Mouse (Mus musculus) cerebellum, adult 11 months (tissue): Measurements from ENCODE around the gene Gli2.

ENCODE experiments used
- DNase-seq: peaks from one replicate; pipeline ENCODE4 v3.0.0; 2022

Gli2 gene

GRCm38 (mm10) chr1:119053402-119053841 lies at the start of gene Gli2:
Gene Gli2 (minus strand): TSS chr1:119053619.
- peak; percentile 52 for DNase-seq

- DNase-seq: peak; percentile 53
Observed at GRCm38 (mm10) chr1:119097921-119098521, 44.6 kb upstream of the Gli2 start.

DNA sequence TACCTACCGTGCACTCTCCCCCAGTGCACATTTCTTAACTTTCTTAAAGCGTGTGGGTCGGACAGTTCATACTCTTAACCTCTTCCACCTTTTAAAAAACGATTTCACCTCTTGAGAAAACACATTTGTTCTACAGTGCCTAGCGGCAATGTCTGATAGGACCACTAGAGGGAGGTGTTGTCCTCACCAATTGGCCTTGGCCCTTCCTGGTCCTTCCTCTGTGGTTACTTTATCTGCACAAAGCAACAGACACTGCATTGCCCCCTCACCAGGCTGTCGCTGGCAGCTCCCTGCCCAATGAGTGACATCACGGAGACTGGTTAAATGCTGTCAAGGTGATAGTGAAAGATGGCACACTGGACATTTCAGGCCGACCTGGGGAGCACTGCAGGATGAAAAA lies 40.3 kb upstream of the Gli2 start:
- DNase-seq: peak; percentile 50

- DNase-seq: no peak
Observed at GRCm38 (mm10) chr1:119089887-119090620, 36.6 kb upstream of the Gli2 start.

- DNase-seq: peak; percentile 71
Observed at GRCm38 (mm10) chr1:119087539-119087938, 34.1 kb upstream of the Gli2 start.

DNA sequence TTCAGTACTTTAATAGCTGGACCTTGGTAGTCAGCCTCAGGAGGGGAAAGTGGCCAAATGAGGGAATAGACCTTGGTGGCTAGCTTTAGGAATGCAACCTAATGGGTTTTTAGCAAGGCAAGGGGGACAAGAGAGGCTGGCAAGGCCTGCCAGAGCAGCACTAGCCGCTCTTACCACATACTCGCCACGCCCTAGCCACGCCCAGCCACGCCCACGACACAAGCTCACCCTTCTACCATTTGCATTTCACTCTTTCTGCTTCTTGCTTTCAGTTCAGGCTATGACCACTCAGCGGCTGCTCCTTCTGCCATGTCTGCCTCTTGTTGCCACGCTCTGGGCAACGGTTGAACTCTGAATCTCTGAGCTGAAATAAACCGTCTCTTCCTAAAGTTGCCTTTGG lies 32.4 kb upstream of the Gli2 start:
- no peak for DNase-seq

DNA sequence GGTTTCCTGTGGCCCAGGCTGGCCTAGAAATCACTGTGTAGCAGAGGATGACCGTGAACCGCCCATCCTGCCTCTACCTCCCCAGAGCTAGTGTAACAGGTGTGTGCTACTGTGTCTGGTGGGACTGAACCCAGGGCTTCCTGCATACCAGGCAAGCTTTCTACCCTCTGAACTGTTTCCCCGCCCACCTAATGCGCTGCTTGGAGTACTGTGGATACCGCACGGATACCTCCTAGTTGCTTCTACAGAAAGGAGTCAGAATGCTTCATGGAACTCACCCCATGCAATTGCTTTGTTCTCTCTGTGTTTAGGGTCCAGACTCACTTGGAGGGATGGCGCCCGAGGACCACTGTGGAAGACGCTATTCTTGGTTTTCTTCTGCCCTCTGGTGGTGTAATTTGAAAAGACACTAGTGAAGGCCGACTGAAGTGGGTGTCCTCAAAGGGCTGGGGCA lies 30.1 kb upstream of the Gli2 start:
- no peak for DNase-seq

- DNase-seq: peak; percentile 31
Observed at GRCm38 (mm10) chr1:119082231-119082991, 29.0 kb upstream of the Gli2 start.

- DNase-seq: no peak
Observed at GRCm38 (mm10) chr1:119077933-119078332, 24.5 kb upstream of the Gli2 start.

GRCm38 (mm10) chr1:119076333-119076732 lies 22.9 kb upstream of the Gli2 start:
- DNase-seq: no peak

DNA sequence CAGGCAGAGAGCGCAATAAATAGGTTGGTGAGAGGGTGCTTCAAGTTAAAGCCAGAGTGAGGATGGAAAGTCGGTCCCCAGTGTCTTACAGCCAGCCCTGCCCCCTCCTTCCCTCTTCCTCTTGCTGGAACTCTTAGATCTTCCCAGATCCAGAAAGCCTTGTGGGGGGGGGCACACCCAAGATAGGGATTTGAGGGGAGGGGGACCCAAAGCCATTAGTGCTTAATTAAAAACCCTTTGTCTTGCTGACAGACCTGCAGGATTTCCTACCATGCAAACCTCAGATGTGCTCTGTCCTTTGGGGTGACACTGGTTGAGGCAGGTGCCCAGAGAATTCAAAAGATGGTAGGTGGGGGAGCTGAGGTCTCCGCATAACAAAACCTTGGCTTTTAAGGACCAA lies 22.5 kb upstream of the Gli2 start:
- no peak for DNase-seq

DNA sequence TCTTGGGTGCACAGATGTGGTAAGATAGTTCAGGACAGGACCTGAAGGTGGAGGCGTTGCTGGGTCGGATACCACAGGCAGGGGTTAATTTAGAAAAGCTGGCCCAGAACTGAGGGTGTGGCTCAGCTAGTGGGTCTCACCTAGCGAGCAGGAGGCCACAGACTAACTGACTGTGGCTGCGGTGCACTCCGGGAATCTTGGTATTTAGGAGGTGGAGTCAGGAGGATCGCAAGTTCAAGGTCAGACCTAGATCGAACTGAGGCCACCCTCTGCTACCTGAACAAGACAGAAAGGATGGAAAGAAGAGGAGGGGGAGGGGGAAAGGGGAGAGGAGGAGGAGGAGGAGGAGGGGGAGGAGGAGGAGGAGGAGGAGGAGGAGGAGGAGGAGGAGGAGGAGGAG lies 22.1 kb upstream of the Gli2 start:
- DNase-seq: no peak

- no peak for DNase-seq
Observed at GRCm38 (mm10) chr1:119074910-119075309, 21.5 kb upstream of the Gli2 start.

DNA sequence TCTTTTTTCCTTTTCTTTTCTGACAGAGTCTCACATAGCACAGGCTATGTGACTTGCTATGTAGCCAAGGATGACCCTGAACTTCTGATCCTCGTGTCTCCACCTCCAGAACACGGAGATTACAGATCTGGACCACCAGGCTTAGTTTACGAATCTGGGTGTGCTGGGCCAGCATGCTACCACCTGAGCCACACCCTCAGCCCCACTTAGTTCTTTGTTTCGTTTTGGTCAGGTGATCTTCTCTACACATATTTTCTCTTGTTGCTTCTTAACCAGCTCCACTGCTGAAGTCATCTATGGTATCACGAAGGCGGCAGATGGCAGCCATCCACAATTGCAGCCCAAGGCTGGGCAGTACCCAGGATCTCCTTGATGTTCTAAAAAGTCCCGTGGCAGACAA lies 20.5 kb upstream of the Gli2 start:
- no peak for DNase-seq

DNA sequence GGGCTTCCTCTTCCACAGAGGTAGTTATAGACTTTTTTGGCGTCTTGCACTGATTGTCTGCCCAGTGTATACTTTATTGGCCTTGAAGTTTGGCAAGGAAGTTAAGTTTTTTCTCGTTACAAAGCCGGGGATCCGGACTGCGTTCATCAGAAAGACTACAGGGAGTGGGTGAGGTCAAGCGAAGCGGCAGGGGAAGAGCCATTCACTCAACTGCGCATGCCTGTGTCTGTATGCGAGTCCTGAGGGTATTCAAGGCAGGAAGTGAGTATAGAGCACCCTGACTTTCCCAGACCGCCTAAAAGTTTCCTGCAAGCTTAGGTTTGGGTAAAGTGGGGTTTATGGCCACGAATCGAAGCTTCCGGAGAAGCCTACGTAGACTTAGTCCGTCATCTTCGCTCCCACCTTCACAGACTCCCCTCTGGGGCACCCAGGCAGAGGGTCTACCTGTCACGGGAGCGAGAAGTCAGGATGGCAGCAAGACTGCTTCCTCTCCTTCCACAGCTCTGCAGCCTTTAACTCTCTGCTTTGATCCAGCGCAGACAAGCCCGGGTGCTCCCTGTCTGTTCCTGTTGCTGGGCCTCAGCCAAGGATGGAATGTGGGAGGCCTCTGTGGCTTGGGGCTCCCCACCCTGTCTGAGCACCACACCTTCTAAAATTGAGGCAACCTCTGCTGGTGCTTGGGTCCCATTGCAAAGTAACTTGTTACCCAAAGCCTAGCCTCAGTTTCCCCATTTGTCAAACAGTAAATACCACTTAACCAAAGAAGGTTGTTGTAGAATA lies 11.7 kb upstream of the Gli2 start:
- DNase-seq: no peak

- no peak for DNase-seq
Observed at GRCm38 (mm10) chr1:119056491-119056890, 3.1 kb upstream of the Gli2 start.

DNA sequence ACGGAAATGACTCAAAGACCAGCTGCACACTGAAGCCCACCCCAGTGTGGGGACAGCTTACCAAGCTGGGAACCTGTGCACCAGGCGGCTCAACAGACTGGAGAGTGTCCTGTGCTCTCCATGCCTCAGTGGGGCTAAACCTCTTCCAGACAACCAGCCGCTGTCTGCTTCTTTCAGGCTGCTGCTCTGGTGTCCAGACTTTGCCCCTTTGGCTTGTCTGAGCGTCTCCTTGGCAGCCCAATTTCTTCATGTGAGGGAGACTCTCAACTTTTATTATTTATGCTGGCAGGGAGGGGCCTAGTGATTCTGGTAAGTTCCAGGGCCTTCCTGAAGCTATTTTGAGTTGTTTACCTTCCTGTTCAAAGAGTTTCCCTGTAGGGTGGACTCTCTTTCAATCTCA lies 2.4 kb upstream of the Gli2 start:
- DNase-seq: no peak

GRCm38 (mm10) chr1:119054468-119054867 lies 1.0 kb upstream of the Gli2 start:
- no peak for DNase-seq

DNA sequence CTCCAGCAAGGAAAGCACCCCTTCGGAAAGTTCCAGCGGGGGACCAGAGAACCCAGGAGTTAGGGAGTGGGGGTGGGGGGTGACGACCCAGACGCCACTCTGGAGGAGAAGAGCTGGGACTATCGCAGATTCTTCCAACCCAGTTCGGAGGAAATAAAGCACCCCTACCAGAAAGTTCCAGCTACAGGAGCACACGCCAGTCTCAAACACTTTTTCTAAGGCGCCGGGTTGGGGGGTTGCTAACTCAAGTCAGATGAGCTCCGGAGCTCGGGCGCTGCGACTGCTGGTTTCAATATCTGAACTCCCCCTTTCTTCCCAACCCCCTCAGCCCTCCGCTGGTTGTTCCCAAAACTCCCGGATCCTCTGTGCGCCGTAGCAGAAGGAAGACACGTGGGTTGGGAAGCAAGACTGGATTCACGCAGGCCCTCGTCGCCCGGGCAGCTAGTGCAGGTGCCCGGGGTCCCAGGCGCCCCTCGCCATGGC lies 494 bp upstream of the Gli2 start:
- no peak for DNase-seq

GRCm38 (mm10) chr1:119052631-119053177 lies 715 bp downstream of the Gli2 start:
- DNase-seq: no peak

- no peak for DNase-seq
Observed at GRCm38 (mm10) chr1:119051938-119052551, 1.4 kb downstream of the Gli2 start.
